Mouse (Mus musculus) kidney, embryonic 14.5 days (tissue): ENCODE results near the gene Vax1. TPM values are rescaled to one million over a fixed set of nuclear protein-coding genes. Genes with fewer than 3 reads are reported as not detected.

Source experiments
- ATAC-seq: fragments of 200-750 bp; cut with Nextera tagmentation; 2 replicates; pipeline ENCODE4 v1.8.0; 2017; ENCODE audit warnings: moderate number of reproducible peaks, mild to moderate bottlenecking, moderate TSS enrichment, moderate library complexity; ENCODE audit not compliant: low FRiP score, low TSS enrichment
- H3K27ac ChIP-seq: fragments of 300-500 bp; sonication (generic); 2 replicates; pipeline ENCODE4 v1.5.1; 2014; ENCODE audit warnings: low read depth, mild to moderate bottlenecking, low read length, moderate library complexity, mixed read lengths
- H3K27me3 ChIP-seq: fragments of 300-500 bp; sonication (generic); 2 replicates; pipeline ENCODE4 v1.6.1; 2014; ENCODE audit warnings: mild to moderate bottlenecking, low read length; ENCODE audit not compliant: control insufficient read depth, insufficient read depth
- H3K36me3 ChIP-seq: fragments of 300-500 bp; sonication (generic); 2 replicates; pipeline ENCODE4 v1.6.1; 2014; ENCODE audit warnings: low read length, mixed read lengths; ENCODE audit not compliant: control insufficient read depth, insufficient read depth
- H3K4me1 ChIP-seq: fragments of 300-500 bp; sonication (generic); 2 replicates; pipeline ENCODE4 v1.6.1; 2014; ENCODE audit warnings: low read length, mixed read lengths; ENCODE audit not compliant: control insufficient read depth, insufficient read depth
- H3K4me2 ChIP-seq: fragments of 300-500 bp; sonication (generic); replicated peaks from 2 replicates; pipeline ENCODE4 v1.6.1; 2014; ENCODE audit warnings: low read depth, mild to moderate bottlenecking, low read length
- H3K4me3 ChIP-seq: fragments of 300-500 bp; sonication (generic); 2 replicates; pipeline ENCODE4 v1.5.1; 2014; ENCODE audit warnings: mild to moderate bottlenecking, low read length
- H3K9ac ChIP-seq: fragments of 300-500 bp; sonication (generic); 2 replicates; pipeline ENCODE4 v1.6.1; 2014; ENCODE audit warnings: low read depth, mild to moderate bottlenecking, low read length, moderate library complexity
- H3K9me3 ChIP-seq: fragments of 300-500 bp; sonication (generic); 2 replicates; pipeline ENCODE4 v1.6.1; 2016; ENCODE audit warnings: low read length; ENCODE audit not compliant: control insufficient read depth
- WGBS: fragments of 180-500 bp; shearing (Covaris S2); extraction: QIAGEN DNeasy Blood & Tissue Kit; methylation state at CpG from one replicate; pipeline ENCODE4 v1.1.7; 2014; 5-methylcytosine and 5-hydroxymethylcytosine counted together
- polyA plus RNA-seq: library from polyadenylated mRNA; unstranded; fragments of >200 nt; fragmentation: Nextera tagmentation; extraction: Ambion mirVana; gene quantifications from 2 replicates; pipeline ENCODE4 v1.2.1, GENCODE M21; 2014

Vax1 gene
- polyA plus RNA-seq, 1 experiment from 2014 or later, result not detected

GRCm38 (mm10) chr19:59193986-59194820 lies 24.3 kb upstream of the Vax1 start:
- Histone ChIP-seq H3K4me3 (peak overlapping the region; percentile 20), H3K27me3 (peaks cover 79% of the 10 kb centered on the region)

GRCm38 (mm10) chr19:59193456-59193855 lies 23.6 kb upstream of the Vax1 start:
- WGBS, result under 1% methylated on average over 10 of the region's 10 CpGs

More at GRCm38 (mm10) chr19:59193986-59194820, 24.3 kb upstream of the Vax1 start:
- no peak for ATAC-seq
- Histone ChIP-seq H3K36me3 (no peaks in the 10 kb centered on the region), H3K9me3 (peaks cover under 1% of the 10 kb centered on the region; the same call in 1 of the 2 replicates), H3K4me1 (0 out of 2 replicates have a peak, but pooled peaks cover 5% of the 10 kb centered on the region), H3K4me2 (peak overlapping the region; percentile 22), H3K27ac (no peak overlapping the region), H3K9ac (no peak overlapping the region)
- under 1% methylated on average over 49 of the region's 50 CpGs for WGBS

DNA sequence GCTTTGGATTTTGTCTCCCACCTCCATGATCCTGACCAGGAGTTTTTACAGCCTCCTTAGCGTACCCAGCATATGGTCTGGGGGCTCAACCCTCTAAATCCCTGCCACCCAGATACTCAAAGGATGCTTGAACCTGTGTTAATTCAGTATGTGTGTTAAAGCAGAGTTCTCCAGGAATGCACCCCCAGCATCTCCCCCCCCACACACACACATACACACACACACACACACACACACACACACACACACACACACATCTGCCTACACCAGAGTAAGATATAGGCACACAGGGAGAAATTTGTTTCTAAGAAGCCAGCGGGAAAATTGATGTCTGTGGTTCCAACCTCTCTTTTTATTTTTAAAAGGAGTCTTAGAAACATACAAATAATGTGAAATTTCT lies 22.6 kb upstream of the Vax1 start:
- Histone ChIP-seq H3K27me3 (peaks cover 84% of the 10 kb centered on the region), H3K27ac (no peak overlapping the region), H3K4me3 (no peak overlapping the region), H3K9me3 (no peaks in the 10 kb centered on the region), H3K9ac (no peak overlapping the region), H3K36me3 (no peaks in the 10 kb centered on the region), H3K4me1 (0 out of 2 replicates have a peak, but pooled peaks cover 5% of the 10 kb centered on the region), H3K4me2 (no peak overlapping the region)
- 2% methylated on average over 2 of the region's 2 CpGs for WGBS
- no peak for ATAC-seq

More at GRCm38 (mm10) chr19:59193456-59193855, 23.6 kb upstream of the Vax1 start:
- H3K4me2 ChIP-seq, result no peak overlapping the region
- no peak overlapping the region for H3K9ac ChIP-seq
- no peaks in the 10 kb centered on the region for H3K36me3 ChIP-seq
- peak overlapping the region; percentile 20; the same call in 1 of the 2 replicates for H3K4me3 ChIP-seq
- H3K4me1 ChIP-seq, result 0 out of 2 replicates have a peak, but pooled peaks cover 5% of the 10 kb centered on the region
- no peaks in the 10 kb centered on the region for H3K9me3 ChIP-seq
- no peak for ATAC-seq
- H3K27me3 ChIP-seq, result peaks cover 81% of the 10 kb centered on the region
- H3K27ac ChIP-seq, result no peak overlapping the region

DNA sequence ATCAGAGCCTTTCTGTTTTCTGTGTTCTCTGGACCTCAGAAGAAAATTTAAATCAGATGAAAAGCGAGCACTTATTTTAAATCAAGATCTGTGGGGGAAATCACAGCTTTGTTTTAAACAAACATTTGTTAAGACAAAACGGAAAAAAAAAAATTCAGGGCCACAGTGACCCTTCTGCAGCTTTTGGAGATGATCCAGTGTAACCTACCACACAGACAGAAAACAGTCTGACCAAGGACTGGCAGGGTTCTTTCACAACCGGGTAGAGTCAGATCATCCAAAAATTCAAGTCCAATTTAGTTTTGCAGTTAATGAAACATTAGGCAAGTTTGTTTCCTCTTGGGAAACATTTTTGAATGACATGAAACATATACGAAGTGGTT lies 21.3 kb upstream of the Vax1 start:
- Histone ChIP-seq H3K9me3 (no peaks in the 10 kb centered on the region), H3K4me2 (no peak overlapping the region), H3K27ac (no peak overlapping the region), H3K4me1 (0 out of 2 replicates have a peak, but pooled peaks cover 3% of the 10 kb centered on the region), H3K4me3 (no peak overlapping the region), H3K9ac (no peak overlapping the region), H3K36me3 (no peaks in the 10 kb centered on the region), H3K27me3 (peaks cover 80% of the 10 kb centered on the region)
- no peak for ATAC-seq
- WGBS, result 8% methylated on average over 4 of the region's 4 CpGs

- Histone ChIP-seq H3K27ac (no peak overlapping the region), H3K4me3 (no peak overlapping the region), H3K27me3 (peaks cover 80% of the 10 kb centered on the region), H3K9ac (no peak overlapping the region), H3K36me3 (no peaks in the 10 kb centered on the region), H3K9me3 (no peaks in the 10 kb centered on the region), H3K4me1 (no peaks in the 10 kb centered on the region), H3K4me2 (no peak overlapping the region)
- ATAC-seq, result no peak
- WGBS, result under 1% methylated on average over 8 of the region's 8 CpGs
Measured at GRCm38 (mm10) chr19:59190431-59191122, 20.7 kb upstream of the Vax1 start.

DNA sequence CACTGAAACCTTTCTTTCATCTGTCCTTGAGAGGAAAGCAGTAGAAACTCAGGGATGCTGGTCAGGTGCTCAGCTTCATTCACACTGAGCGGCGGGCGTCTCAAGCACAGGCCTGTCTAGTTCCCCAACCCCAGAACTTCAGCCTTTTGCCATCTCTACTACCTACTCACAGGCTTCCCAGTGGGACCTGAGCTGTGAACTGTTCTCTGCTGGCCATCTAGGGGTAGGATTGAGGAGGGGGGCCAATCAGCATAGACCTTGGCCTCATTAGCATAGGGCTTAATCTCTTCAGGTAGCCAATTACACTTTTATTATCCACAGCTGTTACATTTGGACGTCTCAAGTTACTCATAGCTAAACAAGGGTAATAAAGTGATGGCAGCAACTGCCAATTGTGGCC lies 19.1 kb upstream of the Vax1 start:
- Histone ChIP-seq H3K9ac (no peak overlapping the region), H3K4me2 (no peak overlapping the region), H3K27ac (no peak overlapping the region), H3K4me3 (no peak overlapping the region), H3K27me3 (peaks cover 75% of the 10 kb centered on the region), H3K36me3 (no peaks in the 10 kb centered on the region), H3K9me3 (no peaks in the 10 kb centered on the region), H3K4me1 (no peaks in the 10 kb centered on the region)
- 6% methylated on average over 4 of the region's 4 CpGs for WGBS
- no peak for ATAC-seq

- Histone ChIP-seq H3K36me3 (no peaks in the 10 kb centered on the region), H3K9ac (no peak overlapping the region), H3K4me3 (no peak overlapping the region), H3K27me3 (peaks cover 61% of the 10 kb centered on the region), H3K4me2 (no peak overlapping the region), H3K9me3 (no peaks in the 10 kb centered on the region), H3K27ac (no peak overlapping the region), H3K4me1 (no peaks in the 10 kb centered on the region)
- no peak for ATAC-seq
- WGBS, result 31% methylated on average over 3 of the region's 3 CpGs
Measured at GRCm38 (mm10) chr19:59184000-59184399, 14.1 kb upstream of the Vax1 start.

- H3K4me1 ChIP-seq, result peaks cover 12% of the 10 kb centered on the region; the same call in 1 of the 2 replicates
- no peak overlapping the region for H3K4me2 ChIP-seq
- H3K9ac ChIP-seq, result no peak overlapping the region
- H3K36me3 ChIP-seq, result no peaks in the 10 kb centered on the region
- peaks cover 94% of the 10 kb centered on the region for H3K27me3 ChIP-seq
- no peaks in the 10 kb centered on the region for H3K9me3 ChIP-seq
- ATAC-seq, result no peak
- 11% methylated on average over 6 of the region's 6 CpGs for WGBS
- no peak overlapping the region for H3K4me3 ChIP-seq
- H3K27ac ChIP-seq, result no peak overlapping the region
Measured at GRCm38 (mm10) chr19:59173341-59174015, 3.6 kb upstream of the Vax1 start.
